Mouse (Mus musculus): ENCODE measurements at regions not wholly inside any gene's neighbourhood (a gene's known extent, or its start where the extent isn't known, plus 50 kb on each side); places are given as distances from the start of the nearest gene placed in this dataset.

- in situ Hi-C loops (cut with MboI; ENCODE audit: low pct_unique_long_range_greater_than_20kb in 1 of 2, low sequenced_read_pairs in 2 of 2, unreplicated experiment in 1 of 2), result no loop called here
These were observed 51.2 kb upstream of the Rap1b start for GRCm38 (mm10) chr10:117896911-117897643.

GRCm38 (mm10) chr10:117897766-117898165, 51.9 kb upstream of the Rap1b start:
- in situ Hi-C loops (cut with MboI; ENCODE audit: low pct_unique_long_range_greater_than_20kb in 1 of 2, low sequenced_read_pairs in 2 of 2, unreplicated experiment in 1 of 2), result no loop called here

GRCm38 (mm10) chr10:117898391-117898790, 52.6 kb upstream of the Rap1b start:
- in situ Hi-C loops (cut with MboI; ENCODE audit: low pct_unique_long_range_greater_than_20kb in 1 of 2, low sequenced_read_pairs in 2 of 2, unreplicated experiment in 1 of 2), result no loop called here

GRCm38 (mm10) chr10:117899410-117899935, 53.6 kb upstream of the Rap1b start:
- in situ Hi-C loops (cut with MboI; ENCODE audit: low pct_unique_long_range_greater_than_20kb in 1 of 2, low sequenced_read_pairs in 2 of 2, unreplicated experiment in 1 of 2), result no loop called here

GRCm38 (mm10) chr10:117905666-117906266, 59.9 kb upstream of the Rap1b start:
- in situ Hi-C loops (cut with MboI; ENCODE audit: low pct_unique_long_range_greater_than_20kb in 1 of 2, low sequenced_read_pairs in 2 of 2, unreplicated experiment in 1 of 2), result no loop called here

- in situ Hi-C loops (cut with MboI; ENCODE audit: low pct_unique_long_range_greater_than_20kb in 1 of 2, low sequenced_read_pairs in 2 of 2, unreplicated experiment in 1 of 2), result no loop called here
These were observed 60.5 kb upstream of the Rap1b start for GRCm38 (mm10) chr10:117906267-117906811.

- in situ Hi-C loops (cut with MboI; ENCODE audit: low pct_unique_long_range_greater_than_20kb in 1 of 2, low sequenced_read_pairs in 2 of 2, unreplicated experiment in 1 of 2), result no loop called here
These were observed 62.3 kb upstream of the Rap1b start for GRCm38 (mm10) chr10:117908079-117908675.

- in situ Hi-C loops (cut with MboI; ENCODE audit: low pct_unique_long_range_greater_than_20kb in 1 of 2, low sequenced_read_pairs in 2 of 2, unreplicated experiment in 1 of 2), result no loop called here
These were observed 63.3 kb upstream of the Rap1b start for GRCm38 (mm10) chr10:117909155-117909554.

GRCm38 (mm10) chr10:117909811-117910239, 64.0 kb upstream of the Rap1b start:
- in situ Hi-C loops (cut with MboI; ENCODE audit: low pct_unique_long_range_greater_than_20kb in 1 of 2, low sequenced_read_pairs in 2 of 2, unreplicated experiment in 1 of 2), result no loop called here

GRCm38 (mm10) chr10:117910426-117910825, 64.6 kb upstream of the Rap1b start:
- in situ Hi-C loops (cut with MboI; ENCODE audit: low pct_unique_long_range_greater_than_20kb in 1 of 2, low sequenced_read_pairs in 2 of 2, unreplicated experiment in 1 of 2), result no loop called here

- in situ Hi-C loops (cut with MboI; ENCODE audit: low pct_unique_long_range_greater_than_20kb in 1 of 2, low sequenced_read_pairs in 2 of 2, unreplicated experiment in 1 of 2), result no loop called here
These were observed 69.3 kb upstream of the Rap1b start for GRCm38 (mm10) chr10:117915011-117915735.

GRCm38 (mm10) chr10:117916280-117916679, 70.4 kb upstream of the Rap1b start:
- in situ Hi-C loops (cut with MboI; ENCODE audit: low pct_unique_long_range_greater_than_20kb in 1 of 2, low sequenced_read_pairs in 2 of 2, unreplicated experiment in 1 of 2), result no loop called here

- in situ Hi-C loops (cut with MboI; ENCODE audit: low pct_unique_long_range_greater_than_20kb in 1 of 2, low sequenced_read_pairs in 2 of 2, unreplicated experiment in 1 of 2), result no loop called here
These were observed 72.0 kb upstream of the Rap1b start for GRCm38 (mm10) chr10:117917870-117918269.

GRCm38 (mm10) chr10:117918616-117919015, 72.8 kb upstream of the Rap1b start:
- in situ Hi-C loops (cut with MboI; ENCODE audit: low pct_unique_long_range_greater_than_20kb in 1 of 2, low sequenced_read_pairs in 2 of 2, unreplicated experiment in 1 of 2), result no loop called here

GRCm38 (mm10) chr10:117919186-117919941, 73.5 kb upstream of the Rap1b start:
- in situ Hi-C loops (cut with MboI; ENCODE audit: low pct_unique_long_range_greater_than_20kb in 1 of 2, low sequenced_read_pairs in 2 of 2, unreplicated experiment in 1 of 2), result no loop called here

GRCm38 (mm10) chr10:117925186-117925585, 79.4 kb upstream of the Rap1b start:
- in situ Hi-C loops (cut with MboI; ENCODE audit: low pct_unique_long_range_greater_than_20kb in 1 of 2, low sequenced_read_pairs in 2 of 2, unreplicated experiment in 1 of 2), result no loop called here

- in situ Hi-C loops (cut with MboI; ENCODE audit: low pct_unique_long_range_greater_than_20kb in 1 of 2, low sequenced_read_pairs in 2 of 2, unreplicated experiment in 1 of 2), result no loop called here
These were observed 80.0 kb upstream of the Rap1b start for GRCm38 (mm10) chr10:117925611-117926555.

Measured in mouse embryonic stem cell (cell line).